Mouse (Mus musculus): ENCODE measurements around the gene Defa28.
"Not testable (repeated sequence)": the region's sequence is repeated elsewhere in the genome, so short reads cannot be mapped to it uniquely, and the experiment has no call there.

Gene Defa28

DNA sequence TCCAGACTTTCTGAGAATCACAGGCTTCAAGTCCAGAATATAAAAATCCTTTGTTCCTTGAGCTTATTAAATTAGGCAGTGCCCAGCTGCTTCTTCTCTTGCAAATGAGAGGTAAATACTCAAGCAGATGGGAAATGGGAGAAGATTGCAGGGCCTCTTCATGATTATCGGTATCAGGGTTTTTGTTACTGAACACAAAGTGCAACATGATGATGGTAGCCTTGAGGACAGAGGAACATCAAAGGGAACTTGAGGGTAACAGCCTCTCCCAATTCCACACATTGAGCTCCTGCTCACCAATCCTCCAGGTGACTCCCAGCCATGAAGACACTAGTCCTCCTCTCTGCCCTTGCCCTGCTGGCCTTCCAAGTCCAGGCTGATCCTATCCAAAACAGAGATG lies at the start of gene Defa28:
Gene Defa28, plus strand, starts transcription at position 301 of the 400 bp plus-strand sequence.
- not testable (repeated sequence) for DNase-seq (ENCODE audit: low read depth)

DNA sequence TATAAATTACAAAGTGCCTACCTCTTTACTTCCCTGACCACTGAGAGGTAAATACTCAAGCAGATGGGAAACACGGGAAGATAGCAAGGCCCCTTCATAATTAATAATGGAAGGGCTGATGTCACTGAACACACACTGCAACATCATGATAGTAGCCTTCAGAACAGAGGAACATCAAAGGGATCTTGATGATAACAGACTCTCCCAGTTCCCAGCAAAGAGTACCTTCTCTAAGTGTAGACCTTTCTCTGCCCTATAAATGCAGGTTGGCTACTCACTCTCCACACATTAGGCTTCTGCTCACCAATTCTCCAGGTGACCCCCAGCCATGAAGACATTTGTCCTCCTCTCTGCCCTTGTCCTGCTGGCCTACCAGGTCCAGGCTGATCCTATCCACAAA lies 17.7 kb upstream of the Defa28 start, which contains the start of gene Defa37:
Gene Defa37, plus strand, starts transcription at position 301 of the 400 bp plus-strand sequence.
- DNase-seq (ENCODE audit: low read depth): not testable (repeated sequence)

DNA sequence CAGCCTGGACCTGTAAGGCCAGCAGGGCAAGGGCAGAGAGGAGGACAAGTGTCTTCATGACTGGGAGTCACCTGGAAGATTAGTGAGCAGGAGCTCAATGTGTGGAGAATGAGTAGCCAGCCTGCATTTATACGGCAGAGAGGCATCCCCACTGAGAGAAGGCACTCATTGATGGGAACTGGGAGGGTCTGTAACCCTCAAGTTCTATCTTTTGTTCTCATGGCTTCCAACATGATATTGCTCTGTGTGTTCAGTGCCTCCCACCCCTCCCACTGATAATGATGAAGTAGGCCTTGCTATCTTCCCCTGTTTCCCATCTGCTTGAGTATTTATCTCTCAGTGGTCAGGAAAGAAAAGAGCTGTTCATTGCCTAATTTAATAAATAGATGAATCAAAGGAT lies 11.6 kb downstream of the Defa28 start, which contains the start of gene Gm7861:
Gene Gm7861, minus strand, starts transcription at position 101 of the 400 bp plus-strand sequence.
- not testable (repeated sequence) for DNase-seq (ENCODE audit: low read depth)

DNA sequence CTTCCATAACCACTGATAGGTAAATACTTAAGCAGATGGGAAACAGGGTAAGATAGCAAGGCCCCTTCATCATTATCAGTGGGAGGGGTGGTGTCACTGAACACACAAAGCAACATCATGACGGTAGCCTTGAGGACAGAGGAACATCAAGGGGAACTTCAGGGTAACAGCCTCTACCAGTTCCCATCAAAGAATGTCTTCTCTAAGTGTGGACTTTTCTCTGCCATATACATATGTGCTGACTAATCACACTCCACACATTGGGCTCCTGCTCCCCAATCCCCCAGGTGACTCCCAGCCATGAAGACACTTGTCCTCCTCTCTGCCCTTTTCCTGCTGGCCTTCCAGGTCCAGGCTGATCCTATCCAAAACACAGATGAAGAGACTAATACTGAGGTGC lies 35.1 kb downstream of the Defa28 start, which contains the start of gene Defa26:
Gene Defa26, plus strand, starts transcription at position 301 of the 400 bp plus-strand sequence.
- DNase-seq (ENCODE audit: low read depth): not testable (repeated sequence)
